Mouse (Mus musculus): Measurements from ENCODE around the gene Skil.

DNA sequence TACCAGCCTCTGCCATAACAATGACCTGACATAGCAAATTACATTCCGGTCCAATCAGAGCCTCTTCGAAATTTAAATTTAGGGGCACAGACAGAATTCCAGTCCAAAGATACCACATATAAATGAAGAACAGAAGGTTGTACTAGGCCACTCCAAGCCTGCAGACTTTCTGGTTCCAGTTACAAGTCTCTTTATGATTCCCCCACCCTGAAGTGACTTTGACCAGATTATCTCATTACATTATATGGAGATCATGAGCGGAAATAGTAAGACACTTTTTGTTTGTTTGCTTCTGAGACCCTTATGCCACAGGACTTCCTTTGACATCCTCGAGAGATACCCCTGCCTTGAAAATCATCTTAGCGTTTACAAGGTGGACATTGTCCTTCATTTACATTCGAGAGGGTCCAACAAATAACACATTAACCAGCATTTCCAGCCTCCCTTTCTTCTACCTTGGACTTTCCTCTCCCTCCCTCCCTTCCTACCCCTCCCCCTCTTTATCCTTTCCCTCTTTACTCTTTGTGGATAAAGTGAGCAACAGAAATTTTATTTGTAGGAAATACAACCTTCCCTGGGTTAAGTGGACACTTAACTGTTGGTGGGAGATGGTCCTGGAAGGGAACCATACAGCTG lies 17.7 kb upstream of the Skil start:
- TF ChIP-seq NRF1 (IDR thresholded peaks at IDR 0.05; ENCODE audit: insufficient read depth, low read depth, low read length, poor library complexity, severe bottlenecking) (no peak), CTCF (IDR thresholded peaks at IDR 0.05 in 2 of 3, conservative IDR thresholded peaks at IDR 0.05 in 1 of 3; ENCODE audit: control insufficient read depth in 1 of 3, insufficient read depth in 1 of 3, low read depth in 2 of 3, low read length in 3 of 3, poor library complexity in 1 of 3, severe bottlenecking in 1 of 3) (no peak), POLR2A (IDR thresholded peaks at IDR 0.05; ENCODE audit: control insufficient read depth in 1 of 2, insufficient read depth in 1 of 2, low read depth in 1 of 2, low read length in 2 of 2, poor library complexity in 1 of 2) (no peak), GABPA (IDR thresholded peaks at IDR 0.05; ENCODE audit: low read depth, low read length) (no peak), NELFE (IDR thresholded peaks at IDR 0.05; ENCODE audit: low read depth, low read length) (no peak), EP300 (IDR thresholded peaks at IDR 0.05; ENCODE audit: low read depth in 1 of 2, low read length in 2 of 2) (no peak), USF1 (IDR thresholded peaks at IDR 0.05; ENCODE audit: low read depth, low read length) (no peak), TAL1 (IDR thresholded peaks at IDR 0.05; ENCODE audit: low read length) (no peak), ELF1 (IDR thresholded peaks at IDR 0.05; ENCODE audit: low read depth, low read length) (no peak), ZNF384 (IDR thresholded peaks at IDR 0.05; ENCODE audit: low read depth, low read length) (no peak), GATA1 (IDR thresholded peaks at IDR 0.05; ENCODE audit: low read depth, low read length) (no peak)
